Mouse (Mus musculus): Measurements from ENCODE around the gene Dcaf17.

Gene Dcaf17

DNA sequence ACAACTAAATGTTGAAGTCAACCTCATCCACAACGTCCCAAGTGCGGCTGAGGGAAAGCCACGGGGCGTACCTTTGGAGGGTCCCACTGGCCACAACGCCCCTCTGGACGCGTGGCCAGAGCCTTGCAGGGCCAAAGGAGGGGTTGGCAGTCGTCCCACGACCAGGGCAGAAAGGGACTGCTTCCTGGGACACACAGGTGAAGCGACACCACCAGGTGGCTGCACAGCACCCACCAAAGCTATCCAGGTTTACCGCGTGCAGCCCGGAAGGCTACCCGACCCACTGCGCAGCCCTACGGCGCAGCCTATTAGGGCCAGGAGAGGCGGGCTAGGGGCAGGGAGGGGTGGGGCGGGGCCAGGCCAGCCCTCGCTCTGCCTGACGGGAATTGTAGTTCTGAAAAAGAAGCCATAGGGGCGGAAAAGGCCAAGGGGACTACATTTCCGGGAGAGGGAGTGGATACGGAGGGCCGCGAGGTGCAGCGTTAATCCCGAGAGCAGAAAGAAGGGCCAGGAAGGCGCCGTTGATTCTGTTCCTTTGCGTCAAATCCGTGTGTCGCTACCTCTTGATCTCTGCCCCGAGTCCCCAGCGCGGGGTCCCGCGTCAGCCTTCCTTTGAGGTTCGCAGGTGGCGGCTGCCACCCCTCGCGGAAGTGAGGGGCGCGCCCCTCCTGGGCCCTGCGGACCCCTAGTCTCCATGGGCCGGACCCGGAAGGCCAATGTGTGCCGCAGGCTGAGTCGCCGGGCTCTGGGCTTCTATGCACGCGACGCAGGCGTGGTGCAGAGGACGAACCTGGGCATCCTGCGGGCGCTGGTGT is at the start of gene Dcaf17, which contains the start of gene Mettl8:
Gene Dcaf17 (plus strand): TSS at position 29 of the 815 bp plus-strand sequence.
Gene Mettl8 (minus strand): TSS at position 284 of the 815 bp plus-strand sequence.
- in situ Hi-C loops (cut with MboI, MseI): no loop called here

DNA sequence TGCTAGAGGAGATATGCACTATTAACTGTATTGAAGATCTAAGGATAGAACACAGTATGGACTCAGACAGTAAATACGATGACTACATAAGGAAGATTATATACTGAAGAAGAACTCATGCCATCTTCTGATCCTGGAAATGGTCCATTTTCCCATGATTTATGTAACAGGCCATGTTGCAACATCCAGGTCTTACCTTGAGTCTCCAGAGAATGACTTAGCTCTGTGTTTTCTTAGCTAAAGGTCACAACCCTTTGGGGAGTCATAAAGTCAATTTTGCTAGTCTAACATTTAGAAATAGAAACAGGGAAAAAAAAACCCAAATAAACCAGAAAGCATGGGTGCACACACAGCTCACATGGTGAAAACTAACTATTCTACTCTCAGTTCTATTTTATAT is 43.3 kb upstream of the Dcaf17 start:
- in situ Hi-C loops (cut with MboI, MseI): no loop called here

- in situ Hi-C loops (cut with MboI, MseI): no loop called here
Observed at GRCm38 (mm10) chr2:71013521-71013920, 41.6 kb upstream of the Dcaf17 start.

GRCm38 (mm10) chr2:71019277-71019676 is 35.9 kb upstream of the Dcaf17 start:
- in situ Hi-C loops (cut with MboI, MseI): no loop called here

GRCm38 (mm10) chr2:71019704-71020375 is 35.3 kb upstream of the Dcaf17 start:
- in situ Hi-C loops (cut with MboI, MseI): no loop called here

DNA sequence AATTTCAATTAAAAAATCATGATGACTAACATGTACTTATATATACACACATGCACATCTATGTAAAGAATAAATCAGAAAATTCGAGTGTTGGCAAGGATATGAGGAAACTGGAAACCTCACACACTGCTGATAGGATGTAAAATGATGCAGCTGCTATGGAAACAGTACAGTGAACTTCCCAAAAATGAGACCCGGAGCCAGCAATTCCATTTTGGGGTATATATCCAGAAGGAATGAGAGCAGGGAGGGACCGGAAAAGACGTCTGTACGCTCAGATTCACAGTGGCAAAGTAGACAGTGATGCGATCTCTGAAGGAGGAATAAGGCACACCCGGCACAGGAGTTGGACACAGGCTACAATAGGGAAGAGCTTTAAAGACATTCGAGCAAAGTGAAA is 34.5 kb upstream of the Dcaf17 start:
- in situ Hi-C loops (cut with MboI, MseI): no loop called here

DNA sequence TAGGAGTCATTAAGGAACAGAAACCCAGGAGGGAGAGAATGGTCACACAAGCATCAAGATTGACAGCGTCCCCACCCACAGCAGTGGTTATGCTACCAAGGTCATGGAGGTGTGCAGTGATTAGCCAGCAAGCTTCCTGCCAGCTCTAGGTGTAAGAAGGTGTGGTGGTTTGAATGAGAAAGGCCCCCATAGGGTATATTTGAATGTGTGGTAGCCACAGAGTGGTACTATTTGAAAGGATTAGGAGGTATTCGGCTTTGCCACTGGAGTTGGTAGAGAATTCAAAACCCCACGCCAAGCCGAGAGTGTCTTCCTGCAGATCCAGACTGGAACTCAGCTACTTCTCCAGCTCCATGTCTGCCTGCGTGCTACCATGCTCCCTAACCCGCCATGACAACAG is 32.1 kb upstream of the Dcaf17 start:
- in situ Hi-C loops (cut with MboI, MseI): no loop called here

GRCm38 (mm10) chr2:71023986-71024385 is 31.1 kb upstream of the Dcaf17 start:
- in situ Hi-C loops (cut with MboI, MseI): no loop called here

- in situ Hi-C loops (cut with MboI, MseI): no loop called here
Observed at GRCm38 (mm10) chr2:71025576-71026315, 29.4 kb upstream of the Dcaf17 start.

DNA sequence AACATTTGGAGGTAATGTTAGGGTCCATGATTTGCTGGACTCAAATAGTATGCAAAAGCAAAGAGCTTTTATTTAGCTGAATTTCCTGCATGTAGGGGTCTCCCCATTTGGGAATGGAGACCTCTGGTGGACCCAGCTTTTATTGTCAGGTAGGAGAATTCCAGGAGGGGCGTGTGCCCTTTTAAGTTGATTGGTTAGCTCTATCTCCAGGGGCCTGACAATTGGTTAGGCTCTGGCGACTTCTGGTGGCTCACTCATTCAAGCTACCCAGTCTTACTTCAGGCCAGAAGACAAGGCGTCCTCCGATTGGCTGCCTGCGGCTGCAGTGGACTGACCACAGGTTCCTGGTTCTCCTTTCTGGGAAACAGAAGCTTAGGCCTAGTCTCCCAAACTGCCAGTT is 28.3 kb upstream of the Dcaf17 start:
- in situ Hi-C loops (cut with MboI, MseI): no loop called here

GRCm38 (mm10) chr2:71027631-71028030 is 27.5 kb upstream of the Dcaf17 start:
- in situ Hi-C loops (cut with MboI, MseI): no loop called here

DNA sequence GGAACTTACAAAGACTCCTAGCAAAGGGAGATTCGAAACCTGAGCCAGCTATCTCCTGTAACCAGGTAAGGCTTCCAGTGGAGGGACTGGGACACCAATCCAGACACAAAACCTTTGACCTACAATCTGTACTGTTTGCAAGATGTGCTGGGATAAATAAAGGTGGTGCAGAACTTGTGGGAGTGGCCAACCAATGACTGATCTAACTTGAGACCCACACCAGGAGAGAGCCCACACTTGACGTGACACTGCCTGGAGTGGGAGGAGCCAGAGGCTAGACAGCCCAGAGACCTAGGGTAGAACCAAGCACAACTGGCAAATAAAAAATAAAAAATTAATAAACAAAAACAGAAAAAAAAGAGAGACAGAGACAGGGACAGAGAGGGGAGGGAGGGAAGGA is 24.5 kb upstream of the Dcaf17 start:
- in situ Hi-C loops (cut with MboI, MseI): no loop called here

- in situ Hi-C loops (cut with MboI, MseI): no loop called here
Observed at GRCm38 (mm10) chr2:71031973-71032794, 22.9 kb upstream of the Dcaf17 start.

DNA sequence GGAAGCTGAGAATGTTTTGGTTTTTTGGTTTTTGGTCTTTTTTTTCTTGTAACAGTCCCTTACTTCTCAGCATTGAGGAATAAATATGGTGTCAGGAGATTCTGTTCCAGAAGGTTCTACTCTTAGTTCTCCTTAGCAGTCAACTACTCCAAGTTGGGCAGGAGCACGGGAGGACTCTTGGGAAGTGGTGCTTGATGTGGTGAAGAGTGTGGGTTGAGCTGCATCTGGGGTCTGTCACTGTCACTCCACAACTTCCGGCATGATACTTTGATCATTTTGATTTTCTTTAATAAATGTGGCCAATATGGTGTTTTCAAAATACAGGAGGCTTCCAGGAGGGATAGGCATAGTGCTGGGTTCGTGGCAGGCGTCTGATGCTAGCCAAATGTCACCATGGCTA is 22.1 kb upstream of the Dcaf17 start:
- in situ Hi-C loops (cut with MboI, MseI): no loop called here

DNA sequence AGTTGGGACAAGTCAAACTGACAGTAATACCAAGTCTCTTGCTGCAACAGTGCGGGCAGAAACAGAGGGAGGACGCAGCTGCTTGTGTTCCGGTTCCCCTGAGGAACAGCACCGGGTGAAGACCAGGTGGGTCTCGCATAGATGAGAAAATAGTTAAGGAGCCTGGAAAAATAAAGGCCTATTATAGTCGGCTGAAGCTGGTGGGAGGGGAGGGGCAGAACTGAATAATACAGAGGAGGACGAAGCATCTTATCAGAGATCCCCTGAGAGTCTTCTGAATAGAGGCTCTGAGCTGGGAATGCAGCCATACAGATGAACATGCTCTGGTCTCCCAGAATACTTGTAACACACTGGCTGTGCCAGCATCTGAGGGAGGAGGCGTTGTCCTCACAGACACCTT is 21.1 kb upstream of the Dcaf17 start:
- in situ Hi-C loops (cut with MboI, MseI): no loop called here

DNA sequence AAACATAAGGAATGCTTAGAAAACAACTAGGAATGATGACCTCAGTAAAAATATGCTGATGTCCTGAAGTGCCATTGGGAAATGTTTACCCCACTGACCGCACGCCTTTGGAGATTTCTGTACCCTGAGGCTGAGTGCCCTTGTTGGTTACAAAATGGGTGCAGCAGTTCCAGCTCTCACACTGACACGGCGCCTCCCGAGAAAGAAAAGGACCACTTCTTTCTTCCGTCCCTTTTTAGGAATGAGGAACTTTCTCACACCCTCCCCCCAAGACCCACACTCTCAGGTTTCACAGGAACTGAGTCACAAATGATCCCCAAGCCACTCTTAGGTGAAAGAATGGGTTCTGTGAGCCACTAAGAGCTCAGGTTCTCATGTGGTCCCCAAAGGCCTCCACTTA is 17.7 kb upstream of the Dcaf17 start:
- in situ Hi-C loops (cut with MboI, MseI): no loop called here

DNA sequence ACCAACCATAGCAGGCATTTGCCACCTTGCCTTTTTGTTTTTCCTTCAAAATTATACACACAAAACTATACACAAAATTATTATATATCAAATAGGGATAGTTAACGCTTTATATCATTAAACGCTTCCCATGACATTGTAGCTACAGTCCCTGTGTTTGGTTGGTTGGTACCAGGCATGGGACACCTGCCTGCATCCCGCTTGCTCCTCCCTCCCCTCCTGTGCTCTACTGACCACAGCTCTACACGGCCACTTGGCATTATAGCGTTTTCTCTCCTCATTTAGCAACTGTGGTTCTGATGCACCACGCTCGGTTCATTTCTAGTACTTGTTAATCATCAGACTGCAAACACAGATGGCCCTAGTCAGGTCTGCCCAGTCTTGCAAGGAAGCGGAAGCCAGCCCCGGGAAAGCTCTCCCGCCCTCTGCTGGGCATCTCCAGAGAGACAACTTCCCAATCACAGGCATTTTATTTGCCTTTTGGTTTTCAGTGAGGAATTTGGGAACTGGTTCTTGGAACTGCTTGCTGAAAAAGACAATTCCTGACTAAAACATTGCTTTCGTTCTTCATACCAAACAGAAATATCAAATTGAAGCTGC is 15.5 kb upstream of the Dcaf17 start:
- in situ Hi-C loops (cut with MboI, MseI): no loop called here

- in situ Hi-C loops (cut with MboI, MseI): no loop called here
Observed at GRCm38 (mm10) chr2:71046151-71046550, 9.0 kb upstream of the Dcaf17 start.

DNA sequence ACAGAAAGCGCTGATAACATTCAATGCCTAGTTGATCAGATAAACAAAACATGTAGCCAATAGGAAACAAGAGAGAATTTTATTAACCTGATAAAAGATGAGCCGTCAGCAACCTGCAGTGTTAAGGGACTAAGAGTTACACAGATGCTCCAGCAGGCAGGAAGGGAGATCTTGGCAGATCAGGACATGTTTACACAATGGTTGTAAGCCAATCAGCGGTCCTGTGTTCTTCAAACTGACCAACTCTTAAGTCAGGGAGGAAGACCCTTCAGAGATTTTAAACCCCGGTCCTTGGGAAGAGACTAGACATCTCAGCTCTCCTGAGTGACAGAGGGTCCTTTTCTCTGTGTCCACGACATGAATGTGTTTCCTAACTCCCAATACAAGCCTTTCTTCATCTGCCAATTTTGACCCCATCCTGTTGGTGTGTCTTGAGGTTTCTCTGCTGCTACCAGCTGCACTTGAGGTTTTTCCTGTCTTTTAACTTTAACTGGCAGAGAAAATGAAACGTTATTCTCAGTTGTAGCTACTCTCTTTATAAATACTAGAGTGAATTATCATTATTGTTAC is 8.3 kb upstream of the Dcaf17 start:
- in situ Hi-C loops (cut with MboI, MseI): no loop called here

DNA sequence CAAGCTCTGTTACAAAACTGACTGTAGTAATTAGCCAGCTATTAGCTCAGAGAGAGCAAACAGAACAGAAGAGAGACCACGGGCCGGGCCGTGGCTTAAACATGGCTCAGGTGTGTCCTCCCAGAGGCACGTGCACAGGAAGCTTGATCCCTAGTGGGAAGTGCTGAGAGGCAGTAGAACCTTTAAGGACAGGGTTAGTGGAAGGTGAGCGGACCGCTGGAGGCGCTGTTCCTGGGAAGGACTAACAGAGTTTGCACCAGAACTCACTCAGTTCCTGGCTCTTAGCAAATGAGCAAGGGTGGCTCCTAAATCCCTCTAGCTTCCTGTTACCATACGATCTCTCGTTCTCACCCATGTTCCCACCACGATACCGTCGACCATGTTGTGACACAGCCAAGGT is 6.2 kb upstream of the Dcaf17 start:
- in situ Hi-C loops (cut with MboI, MseI): no loop called here

GRCm38 (mm10) chr2:71050511-71050910 is 4.6 kb upstream of the Dcaf17 start:
- in situ Hi-C loops (cut with MboI, MseI): no loop called here

Data from regulatory T cell (primary cell).